Mouse (Mus musculus): ENCODE results near the gene Sgsm1.

Sgsm1 gene

GRCm38 (mm10) chr5:113323784-113324638 is 13.4 kb upstream of the Sgsm1 start:
- no peak for DNase-seq (ENCODE audit: extremely low read depth, low read depth)

- no peak for DNase-seq (ENCODE audit: extremely low read depth, low read depth)
These were observed 3.4 kb upstream of the Sgsm1 start for GRCm38 (mm10) chr5:113313998-113314397.

- no peak for DNase-seq (ENCODE audit: extremely low read depth, low read depth)
These were observed 852 bp downstream of the Sgsm1 start for GRCm38 (mm10) chr5:113309491-113310376.

DNA sequence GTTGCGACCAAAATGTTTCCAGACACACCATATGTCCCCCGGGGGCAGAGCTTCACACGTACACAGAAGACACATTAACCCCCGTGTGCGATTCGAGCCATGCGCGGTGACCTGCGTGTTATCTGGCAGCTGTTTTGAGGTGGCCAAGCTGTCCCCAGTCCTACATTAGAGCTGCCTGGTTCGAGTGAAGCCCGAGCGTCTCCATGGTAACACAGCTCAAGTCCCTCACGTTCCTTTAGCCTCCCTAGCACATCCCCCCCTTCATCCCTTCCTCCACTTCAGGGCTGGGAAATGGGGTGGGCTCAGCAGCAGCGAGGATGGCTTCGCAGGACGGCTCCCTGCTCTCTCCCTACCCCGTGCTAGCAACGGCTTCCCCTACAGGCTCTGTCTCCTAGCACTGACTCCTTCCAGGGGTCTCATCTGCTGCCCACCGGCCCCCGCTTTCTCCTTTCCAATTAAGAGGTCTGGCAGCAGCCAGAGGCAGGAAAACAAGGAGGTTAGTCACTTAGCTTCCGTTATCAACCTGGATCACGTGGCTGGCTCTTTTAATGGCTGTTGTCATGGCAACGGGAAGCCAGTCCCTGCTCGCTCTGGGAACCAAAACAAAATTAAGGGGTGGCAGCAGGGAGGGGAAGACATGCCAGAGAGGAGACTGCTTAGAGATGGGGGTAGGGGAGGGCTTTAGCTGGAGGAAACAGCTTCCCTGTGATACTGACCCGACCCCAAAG is 3.7 kb downstream of the Sgsm1 start:
- DNase-seq (ENCODE audit: extremely low read depth, low read depth): no peak

- DNase-seq (ENCODE audit: extremely low read depth, low read depth): no peak
These were observed 6.1 kb downstream of the Sgsm1 start for GRCm38 (mm10) chr5:113304527-113304926.

GRCm38 (mm10) chr5:113301841-113302240 is 8.7 kb downstream of the Sgsm1 start:
- no peak for DNase-seq (ENCODE audit: extremely low read depth, low read depth)

- DNase-seq (ENCODE audit: extremely low read depth, low read depth): no peak
These were observed 10.3 kb downstream of the Sgsm1 start for GRCm38 (mm10) chr5:113300148-113300889.

- DNase-seq (ENCODE audit: extremely low read depth, low read depth): no peak
These were observed 11.2 kb downstream of the Sgsm1 start for GRCm38 (mm10) chr5:113299433-113299832.

DNA sequence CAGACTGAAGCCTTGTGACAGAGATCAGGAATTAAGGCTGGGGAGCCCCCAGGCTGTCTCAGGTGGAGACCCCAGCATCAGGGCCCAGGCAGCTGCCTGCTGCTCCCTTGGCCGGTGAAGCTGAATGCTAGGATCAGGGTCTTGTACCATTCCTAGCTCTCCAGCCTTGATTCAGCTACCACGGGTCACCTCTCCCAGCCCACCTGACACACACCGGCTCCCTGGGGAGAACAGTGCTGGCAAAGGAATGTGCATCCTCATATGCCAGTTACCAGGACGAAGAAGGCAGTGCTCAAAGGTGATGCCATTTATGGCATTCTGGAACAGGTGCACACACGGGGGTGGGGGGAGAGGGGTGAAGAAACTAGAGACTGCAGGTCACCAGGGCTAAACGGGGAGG is 11.8 kb downstream of the Sgsm1 start:
- no peak for DNase-seq (ENCODE audit: extremely low read depth, low read depth)

DNA sequence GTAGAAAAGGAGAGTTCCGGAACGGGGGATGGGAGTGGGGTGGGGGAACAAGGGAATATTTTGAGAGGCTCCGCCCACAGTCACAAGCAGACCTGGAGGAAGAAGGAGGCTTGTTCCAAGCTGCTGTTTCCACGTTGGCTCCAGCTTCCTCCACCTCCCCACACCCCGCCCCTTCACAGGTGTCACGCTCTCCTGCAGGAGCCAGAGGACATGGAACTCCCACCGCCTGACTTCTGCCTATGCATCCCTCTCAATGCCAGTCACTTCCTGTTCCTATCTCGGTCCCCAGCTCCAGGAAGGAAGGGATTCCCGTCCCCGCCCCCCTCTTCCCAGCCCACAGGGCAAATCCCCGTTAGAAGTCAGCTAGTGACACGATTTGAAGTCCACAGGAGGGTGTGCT is 12.5 kb downstream of the Sgsm1 start:
- DNase-seq (ENCODE audit: extremely low read depth, low read depth): no peak

DNA sequence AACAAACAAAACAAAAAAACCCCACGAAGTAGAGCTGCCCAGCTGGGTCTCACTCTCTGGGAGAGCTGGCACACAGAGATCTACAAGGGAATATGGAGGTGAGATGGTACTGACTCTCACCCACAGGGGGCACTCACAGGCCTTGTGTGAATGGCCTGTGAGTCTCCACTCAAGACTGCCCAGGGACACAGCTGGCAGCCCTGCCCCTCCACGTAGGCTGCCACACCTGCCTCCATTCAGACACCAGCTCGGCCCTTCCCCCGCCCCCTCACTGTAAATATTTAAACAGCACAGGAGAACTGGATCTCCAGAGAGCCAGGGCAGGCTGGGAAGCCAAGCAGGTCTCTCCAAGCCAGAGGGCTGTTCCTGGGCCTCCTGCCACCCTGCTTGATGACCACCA is 14.8 kb downstream of the Sgsm1 start:
- DNase-seq (ENCODE audit: extremely low read depth, low read depth): no peak

DNA sequence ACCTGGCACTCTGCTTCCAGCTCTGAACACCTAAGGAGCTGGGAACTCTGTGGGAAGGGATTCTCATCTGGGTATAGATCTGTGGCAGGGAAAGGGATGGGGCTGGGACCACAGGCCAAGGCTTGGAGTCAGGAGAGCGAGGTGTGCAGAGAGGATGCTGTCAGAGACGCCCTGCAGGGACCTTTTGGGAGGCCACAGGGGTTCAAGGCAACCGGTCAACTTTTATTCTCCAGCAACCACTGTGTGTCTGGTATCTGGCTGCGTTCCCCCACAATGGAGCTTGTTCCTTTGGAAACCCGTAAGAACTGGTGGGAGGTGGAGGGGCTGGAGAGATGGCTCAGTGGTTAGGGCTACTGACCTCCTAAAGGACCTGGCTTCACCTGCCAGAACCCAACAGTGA is 16.0 kb downstream of the Sgsm1 start:
- DNase-seq (ENCODE audit: extremely low read depth, low read depth): no peak

- no peak for DNase-seq (ENCODE audit: extremely low read depth, low read depth)
These were observed 17.1 kb downstream of the Sgsm1 start for GRCm38 (mm10) chr5:113293446-113293845.

GRCm38 (mm10) chr5:113292832-113293231 is 17.8 kb downstream of the Sgsm1 start:
- no peak for DNase-seq (ENCODE audit: extremely low read depth, low read depth)

- no peak for DNase-seq (ENCODE audit: extremely low read depth, low read depth)
These were observed 18.4 kb downstream of the Sgsm1 start for GRCm38 (mm10) chr5:113292179-113292578.

DNA sequence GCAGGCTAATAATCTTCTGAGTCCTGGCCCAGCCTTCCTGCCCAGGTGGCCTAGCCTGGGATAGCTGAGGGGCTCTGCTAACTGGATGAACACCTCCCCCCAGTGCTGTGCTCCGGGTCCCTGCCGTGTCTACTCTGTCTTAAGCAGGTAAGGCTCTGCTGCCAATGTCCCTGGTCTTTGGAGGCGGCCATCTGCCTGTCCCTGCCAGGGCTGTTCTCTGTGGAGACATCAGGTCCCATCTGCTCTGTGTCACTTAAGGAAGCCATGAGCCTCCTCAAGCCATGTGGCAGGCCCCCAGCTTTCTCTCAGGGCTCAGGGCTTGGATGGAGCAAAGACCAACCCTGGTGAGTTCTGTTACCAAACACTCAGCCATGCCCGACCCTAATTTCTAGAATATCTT is 19.5 kb downstream of the Sgsm1 start:
- DNase-seq (ENCODE audit: extremely low read depth, low read depth): no peak

DNA sequence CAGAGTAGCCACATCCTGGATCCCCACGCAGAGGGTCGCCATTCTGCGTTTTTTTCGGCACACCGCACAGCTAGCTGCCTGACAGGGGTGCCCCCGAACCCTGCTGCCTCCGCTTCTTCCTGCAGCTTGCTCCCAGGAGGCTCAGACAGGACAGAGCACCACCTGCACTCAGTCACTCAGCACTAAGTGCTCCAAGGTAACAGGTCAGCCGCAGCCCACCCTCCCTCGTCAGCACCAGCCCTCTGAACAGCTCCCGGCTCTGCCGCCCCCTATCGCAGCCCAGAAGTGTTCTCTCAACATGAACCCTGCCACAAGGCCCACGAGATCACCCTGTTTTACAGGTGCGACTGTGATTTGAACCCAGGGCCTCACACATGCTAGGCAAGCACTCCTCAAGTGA is 20.4 kb downstream of the Sgsm1 start:
- DNase-seq (ENCODE audit: extremely low read depth, low read depth): no peak

- DNase-seq (ENCODE audit: extremely low read depth, low read depth): no peak
These were observed 22.1 kb downstream of the Sgsm1 start for GRCm38 (mm10) chr5:113288490-113288889.

GRCm38 (mm10) chr5:113287762-113288161 is 22.8 kb downstream of the Sgsm1 start:
- no peak for DNase-seq (ENCODE audit: extremely low read depth, low read depth)

DNA sequence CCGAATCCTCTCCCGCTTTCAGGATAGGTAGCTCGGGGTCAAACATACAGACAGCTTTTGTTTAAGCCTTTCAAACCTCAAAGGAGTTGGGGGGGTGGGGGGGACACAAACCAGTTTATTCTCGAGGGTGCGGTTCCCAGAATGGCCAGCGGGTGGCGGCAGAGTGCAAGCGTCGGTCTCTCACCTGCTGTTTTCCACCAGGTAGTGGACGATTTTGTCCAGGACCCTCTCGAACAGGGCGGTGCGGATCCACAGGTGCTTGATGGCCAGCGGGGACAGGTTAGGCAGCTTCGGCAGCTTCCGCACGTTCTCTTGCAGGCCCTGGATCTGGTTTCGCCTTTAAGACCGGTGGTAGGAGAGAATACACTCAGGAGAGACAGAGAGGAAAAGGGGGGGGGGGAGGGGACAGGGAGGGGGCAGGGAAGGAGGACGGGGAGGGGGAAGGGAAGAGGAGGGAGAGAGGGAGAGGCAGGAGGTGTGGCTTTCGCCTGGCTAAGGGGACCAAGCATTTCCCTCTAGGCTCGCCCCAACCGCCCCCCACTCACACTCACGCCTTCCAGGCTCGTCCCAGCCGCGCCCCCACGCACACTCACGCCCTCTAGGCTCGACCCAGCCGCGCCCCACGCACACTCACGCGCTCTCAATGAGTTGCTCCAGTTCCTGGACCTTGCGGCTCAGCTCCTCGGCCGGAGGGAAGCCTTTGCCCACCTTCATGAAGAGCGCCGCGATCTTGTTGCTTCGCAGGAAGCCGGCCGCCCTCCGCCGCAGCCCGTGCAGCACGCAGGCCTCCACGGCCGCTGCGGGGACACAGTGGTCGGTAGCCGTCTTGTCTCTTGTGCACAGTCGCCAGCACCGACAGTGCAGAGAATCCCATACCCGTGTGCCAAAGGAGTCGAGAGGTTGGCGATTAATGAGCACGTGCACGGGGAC is 23.7 kb downstream of the Sgsm1 start:
- DNase-seq (ENCODE audit: extremely low read depth, low read depth): no peak
